Mouse (Mus musculus): Measurements from ENCODE around the gene Gtf2a2. TPM values are rescaled to one million over a fixed set of nuclear protein-coding genes. Genes with fewer than 3 reads are reported as not detected.
"Not testable (repeated sequence)": the region's sequence is repeated elsewhere in the genome, so short reads cannot be mapped to it uniquely, and the experiment has no call there.

The Gtf2a2 gene
- total RNA-seq, 2 experiments from 2014 or later = 54.9 to 57.0 TPM

GRCm38 (mm10) chr9:70021610-70022009 lies 9.3 kb downstream of the Gtf2a2 start:
- no peak for DNase-seq

GRCm38 (mm10) chr9:70022083-70022482 lies 9.7 kb downstream of the Gtf2a2 start:
- DNase-seq = no peak

GRCm38 (mm10) chr9:70023615-70024014 lies 11.3 kb downstream of the Gtf2a2 start:
- DNase-seq = not testable (repeated sequence)

- DNase-seq = no peak
Observed at GRCm38 (mm10) chr9:70024648-70025047, 12.3 kb downstream of the Gtf2a2 start.

- no peak for DNase-seq
Observed at GRCm38 (mm10) chr9:70025365-70026012, 13.1 kb downstream of the Gtf2a2 start.

- no peak for DNase-seq
Observed at GRCm38 (mm10) chr9:70032167-70032566, 19.8 kb downstream of the Gtf2a2 start.

GRCm38 (mm10) chr9:70033056-70033455 lies 20.7 kb downstream of the Gtf2a2 start:
- no peak for DNase-seq

GRCm38 (mm10) chr9:70034702-70035101 lies 22.4 kb downstream of the Gtf2a2 start:
- DNase-seq = no peak

- DNase-seq = no peak
Observed at GRCm38 (mm10) chr9:70036646-70037045, 24.3 kb downstream of the Gtf2a2 start.

- DNase-seq = no peak
Observed at GRCm38 (mm10) chr9:70037988-70038387, 25.6 kb downstream of the Gtf2a2 start, which contains the start of gene Gcnt3. Gene Gcnt3, minus strand, starts transcription at chr9:70038088.

- no peak for DNase-seq
Observed at GRCm38 (mm10) chr9:70039597-70040385, 27.4 kb downstream of the Gtf2a2 start.

GRCm38 (mm10) chr9:70040570-70040969 lies 28.2 kb downstream of the Gtf2a2 start:
- no peak for DNase-seq

- DNase-seq = no peak
Observed at GRCm38 (mm10) chr9:70042137-70042536, 29.8 kb downstream of the Gtf2a2 start.

GRCm38 (mm10) chr9:70042935-70043334 lies 30.6 kb downstream of the Gtf2a2 start:
- no peak for DNase-seq

GRCm38 (mm10) chr9:70044865-70045264 lies 32.5 kb downstream of the Gtf2a2 start:
- DNase-seq = no peak

- DNase-seq = no peak
Observed at GRCm38 (mm10) chr9:70046255-70046654, 33.9 kb downstream of the Gtf2a2 start.

GRCm38 (mm10) chr9:70047839-70048238 lies 35.5 kb downstream of the Gtf2a2 start:
- no peak for DNase-seq

GRCm38 (mm10) chr9:70048280-70048679 lies 35.9 kb downstream of the Gtf2a2 start:
- DNase-seq = no peak

GRCm38 (mm10) chr9:70048751-70049415 lies 36.5 kb downstream of the Gtf2a2 start:
- DNase-seq = no peak

GRCm38 (mm10) chr9:70049416-70049783 lies 37.0 kb downstream of the Gtf2a2 start:
- DNase-seq = no peak

GRCm38 (mm10) chr9:70049839-70050238 lies 37.5 kb downstream of the Gtf2a2 start:
- DNase-seq = no peak

GRCm38 (mm10) chr9:70052730-70053129 lies 40.4 kb downstream of the Gtf2a2 start:
- DNase-seq = no peak

- no peak for DNase-seq
Observed at GRCm38 (mm10) chr9:70053411-70053810, 41.1 kb downstream of the Gtf2a2 start.

Measured in layer of hippocampus, postnatal 36 days (tissue).